Mouse (Mus musculus) megakaryocyte-erythroid progenitor cell, adult 5-6 weeks (primary cell): ENCODE measurements around the gene Serf1. TPM values are rescaled to one million over a fixed set of nuclear protein-coding genes. Genes with fewer than 3 reads are reported as not detected.

Experiments used
- total RNA-seq, 2 experiments: library from RNA; stranded (forward) in 1 of 2; stranded (reverse) in 1 of 2; fragments of 200-1000, 215-1000 nt in 1 of 2; fragments of >200 nt in 1 of 2; fragmentation: Nextera tagmentation in 1 of 2; gene quantifications; 2 replicates each; pipeline ENCODE4 v1.2.3; 2014 to 2017

Serf1 gene
- total RNA-seq, 2 experiments from 2014 or later, result 36.9 to 53.4 TPM

Other genes with a start within 250 kb of the Serf1 start
- gene Cartpt, start 206.9 kb upstream of the Serf1 start, total RNA-seq (2014; fragmentation: Nextera tagmentation), result not detected in 2 replicates
- not detected in 2 replicates for gene Cartpt, start 206.9 kb upstream of the Serf1 start, total RNA-seq (2017)
- gene Mccc2, start 92.4 kb upstream of the Serf1 start, total RNA-seq (2014; fragmentation: Nextera tagmentation), result 22.9 and 25.3 TPM in 2 replicates
- 27.6 and 31.6 TPM in 2 replicates for gene Mccc2, start 92.4 kb upstream of the Serf1 start, total RNA-seq (2017)
- gene Bdp1, start 3.9 kb upstream of the Serf1 start, total RNA-seq (2014; fragmentation: Nextera tagmentation), result 42.6 and 59.1 TPM in 2 replicates
- gene Bdp1, start 3.9 kb upstream of the Serf1 start, total RNA-seq (2017), result 88.1 and 90.2 TPM in 2 replicates
- gene Smn1, start 16.8 kb downstream of the Serf1 start, total RNA-seq (2014; fragmentation: Nextera tagmentation), result 81.4 and 87.4 TPM in 2 replicates
- gene Smn1, start 16.8 kb downstream of the Serf1 start, total RNA-seq (2017), result 68.9 and 86.9 TPM in 2 replicates
- 5.8 and 8.2 TPM in 2 replicates for gene Naip2, start 94.1 kb downstream of the Serf1 start, total RNA-seq (2014; fragmentation: Nextera tagmentation)
- 6.7 and 7.1 TPM in 2 replicates for gene Naip2, start 94.1 kb downstream of the Serf1 start, total RNA-seq (2017)
- 3.2 and 5.2 TPM in 2 replicates for gene Naip5, start 138.3 kb downstream of the Serf1 start, total RNA-seq (2014; fragmentation: Nextera tagmentation)
- gene Naip5, start 138.3 kb downstream of the Serf1 start, total RNA-seq (2017), result 4.4 and 8.1 TPM in 2 replicates
- 2.4 and 2.8 TPM in 2 replicates for gene Naip6, start 209.7 kb downstream of the Serf1 start, total RNA-seq (2014; fragmentation: Nextera tagmentation)
- 0.80 and 1.1 TPM in 2 replicates for gene Naip6, start 209.7 kb downstream of the Serf1 start, total RNA-seq (2017)